Mouse (Mus musculus) cerebellum, adult 9-11 months (tissue): ENCODE results near the gene E2f1.

ENCODE experiments used
- DNase-seq: peaks from one replicate; pipeline ENCODE4 v3.0.0; 2022

E2f1 gene

DNA sequence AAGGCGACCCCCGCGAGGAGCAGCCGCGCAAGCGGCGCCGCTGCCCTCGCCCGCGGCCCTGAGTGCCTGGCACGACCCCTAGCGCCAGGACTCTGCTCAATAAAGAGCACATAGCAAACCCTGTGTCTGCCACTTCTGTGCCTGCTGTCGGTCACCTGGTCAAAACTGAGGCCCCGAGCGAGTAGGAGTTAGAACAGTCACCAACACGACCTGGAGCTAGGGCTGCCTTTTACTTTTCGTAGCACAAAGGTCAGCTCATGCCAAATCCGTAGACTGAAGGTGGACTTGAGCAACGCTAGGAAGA, 19.9 kb downstream of the E2f1 start:
- no peak for DNase-seq

DNA sequence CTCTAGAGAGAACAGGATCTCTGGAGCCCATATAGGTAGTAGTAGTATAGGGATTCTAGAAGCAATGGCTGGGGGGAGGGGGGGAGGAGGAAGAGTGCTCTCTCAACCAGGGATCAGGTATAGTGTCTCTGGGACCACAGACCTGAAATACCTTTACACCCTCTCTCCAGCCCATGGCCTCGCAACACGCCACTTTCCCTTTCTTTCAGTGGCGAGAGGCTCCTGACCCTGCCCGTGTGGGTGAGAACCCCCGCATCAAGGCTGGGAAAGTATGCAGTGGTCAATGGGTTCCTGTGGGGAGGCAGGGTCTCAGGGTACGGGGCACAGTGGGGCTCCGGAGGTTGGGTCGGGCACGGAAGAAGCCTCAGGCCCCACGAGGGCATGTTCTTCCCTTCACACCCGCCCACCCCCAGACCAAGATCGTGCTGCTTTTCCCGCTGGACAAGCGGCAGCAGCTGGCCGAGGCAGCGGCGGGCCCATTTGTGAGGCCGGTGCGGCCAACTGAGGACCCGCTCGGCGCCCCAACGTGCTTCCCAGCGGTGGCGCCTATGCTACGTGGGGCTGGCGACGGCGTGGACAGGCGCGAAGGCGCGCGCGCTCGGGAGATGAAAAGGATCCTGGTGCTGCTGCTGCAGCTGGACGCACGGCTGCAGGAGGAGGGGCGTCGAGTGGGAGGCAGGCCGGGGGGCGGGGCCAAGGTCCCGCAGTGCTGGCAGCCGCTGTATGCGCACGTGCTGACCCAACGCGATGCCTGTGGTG, 20.4 kb downstream of the E2f1 start:
- DNase-seq: peak; percentile 39

DNA sequence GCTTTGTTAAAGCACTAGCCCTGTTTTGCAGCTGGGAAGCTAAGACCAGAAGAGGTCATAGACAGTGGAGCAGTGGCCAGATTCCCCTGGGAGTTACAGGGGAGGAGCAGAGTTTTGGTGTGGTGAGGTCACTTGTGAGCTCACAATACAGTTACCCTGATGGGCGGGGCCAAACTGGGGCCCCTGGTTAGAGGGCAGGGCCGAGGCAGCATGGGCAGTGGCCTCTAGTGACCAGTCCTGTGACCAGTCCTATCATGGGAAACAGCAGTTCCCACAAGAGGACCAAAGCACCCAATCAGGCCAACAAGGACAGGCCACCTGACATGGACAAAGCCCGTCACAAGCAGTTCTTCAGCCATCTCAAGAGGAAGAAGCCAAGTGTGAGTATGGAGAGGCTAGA, 21.0 kb downstream of the E2f1 start:
- peak; percentile 34 for DNase-seq

DNA sequence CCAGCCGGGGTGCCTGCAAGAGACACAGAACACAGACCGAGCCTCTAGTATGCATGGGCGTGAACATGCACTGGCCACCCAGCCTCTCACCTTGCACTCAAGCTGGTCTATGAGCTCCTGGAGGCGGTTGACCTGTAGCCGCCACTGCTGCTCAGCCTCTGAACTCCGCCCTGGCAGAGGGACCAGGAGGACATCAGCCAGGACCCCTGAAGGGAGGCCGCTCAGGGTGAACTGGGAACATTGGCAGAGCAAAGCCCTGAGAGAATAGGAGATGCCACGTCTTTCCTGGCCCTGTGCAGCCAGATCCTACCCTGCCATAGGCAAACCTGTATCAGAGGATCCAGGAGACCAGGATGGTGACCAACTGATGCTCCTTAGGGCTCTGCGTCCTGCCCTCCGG, 23.0 kb downstream of the E2f1 start, which contains the start of gene 1700003F12Rik:
Gene 1700003F12Rik, plus strand, starts transcription at position 375 of the 400 bp plus-strand sequence.
- DNase-seq: peak; percentile 23

DNA sequence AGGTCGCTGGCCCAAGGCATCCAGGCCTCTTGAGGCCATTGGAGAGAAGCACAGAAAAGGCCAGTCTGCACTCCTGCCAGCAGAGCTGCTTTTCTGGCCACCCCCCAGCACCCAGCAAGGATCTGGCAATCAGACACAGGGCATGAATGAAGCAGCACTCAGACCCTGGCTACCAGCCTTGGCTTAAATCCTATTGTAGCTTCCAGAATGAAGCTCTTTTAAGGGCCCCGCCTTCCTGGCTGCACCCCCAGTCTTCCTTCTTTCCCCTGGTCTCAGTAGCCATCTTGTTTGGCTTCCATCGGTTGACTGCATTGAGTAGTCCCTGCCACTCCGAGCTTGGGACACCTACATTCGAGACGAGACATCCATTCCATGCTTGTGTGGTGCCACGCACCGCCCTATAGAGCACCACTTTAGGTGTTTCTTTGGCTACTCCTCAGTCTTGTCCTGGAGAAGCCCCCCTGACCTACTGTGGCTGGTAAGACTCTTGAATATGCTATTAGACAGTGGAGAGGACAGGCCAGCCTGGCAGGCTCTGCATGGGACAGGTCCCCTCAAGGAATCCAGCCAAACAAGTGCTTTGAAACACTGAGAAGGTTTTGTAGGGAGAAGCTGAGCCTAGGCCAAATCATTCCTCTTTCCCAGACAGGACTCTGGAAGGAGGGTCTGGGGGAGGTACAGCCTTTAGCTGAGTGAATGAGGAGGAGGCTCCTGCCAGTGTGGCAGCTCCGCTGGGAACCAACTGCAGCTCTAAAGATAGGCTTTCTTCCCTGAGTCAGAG, 25.9 kb downstream of the E2f1 start:
- peak; percentile 98 for DNase-seq

DNA sequence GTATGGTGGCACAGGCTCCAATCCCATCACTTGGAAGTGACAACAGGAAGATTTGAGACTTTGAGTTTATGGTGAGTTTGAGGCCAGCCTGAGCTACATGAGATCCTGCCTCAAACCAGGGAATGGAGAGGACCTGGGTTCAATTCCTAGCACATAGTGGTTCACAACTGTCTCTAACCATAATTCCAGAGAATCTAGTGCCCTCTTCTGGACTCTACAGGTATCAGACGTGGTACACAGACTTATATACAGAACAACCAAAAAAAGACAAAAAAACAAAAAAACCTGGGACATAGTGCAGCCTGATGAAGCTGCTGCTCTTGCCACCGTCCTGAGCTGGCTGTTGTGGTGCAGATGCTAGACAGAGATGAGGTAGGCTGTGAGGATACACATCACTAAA, 28.1 kb downstream of the E2f1 start:
- DNase-seq: peak; percentile 6

DNA sequence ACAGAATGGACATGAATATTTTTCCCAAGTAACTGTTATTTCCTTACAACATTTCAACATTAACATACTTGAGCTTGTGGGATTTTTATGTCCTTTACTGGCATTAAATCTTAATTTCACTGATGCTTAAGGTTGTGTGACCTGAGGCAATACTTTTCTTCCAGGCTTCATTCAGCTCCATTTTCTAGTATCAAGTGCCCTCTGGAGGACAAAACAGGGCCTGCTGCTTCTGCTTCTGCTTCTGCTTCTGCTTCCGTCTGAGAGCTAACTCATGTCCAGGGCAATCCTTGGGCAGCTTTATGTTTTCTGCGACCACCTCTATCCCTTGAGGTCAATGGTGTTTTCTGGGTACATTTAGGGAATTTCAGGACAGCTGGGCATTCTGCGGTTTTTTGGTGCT, 30.0 kb downstream of the E2f1 start:
- peak; percentile 33 for DNase-seq

DNA sequence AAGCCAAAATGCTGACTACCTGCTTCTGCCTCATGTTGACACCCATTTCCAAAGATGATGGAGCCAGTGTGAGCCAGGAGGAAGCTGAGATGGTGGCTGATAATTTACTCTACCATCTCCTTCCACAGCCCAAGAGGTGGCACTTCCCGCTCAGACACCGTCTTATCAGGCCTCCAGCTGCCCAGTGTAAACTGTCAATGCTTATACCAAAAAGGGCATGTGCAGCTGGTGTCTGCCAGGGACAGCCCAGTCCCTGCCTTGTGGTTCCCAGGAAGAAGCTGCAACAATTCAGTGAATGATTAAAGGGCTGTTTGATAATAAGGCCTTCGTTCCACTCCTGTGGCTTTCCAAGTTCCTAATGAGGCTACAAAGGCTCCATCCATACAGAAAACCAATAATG, 31.0 kb downstream of the E2f1 start:
- DNase-seq: no peak

DNA sequence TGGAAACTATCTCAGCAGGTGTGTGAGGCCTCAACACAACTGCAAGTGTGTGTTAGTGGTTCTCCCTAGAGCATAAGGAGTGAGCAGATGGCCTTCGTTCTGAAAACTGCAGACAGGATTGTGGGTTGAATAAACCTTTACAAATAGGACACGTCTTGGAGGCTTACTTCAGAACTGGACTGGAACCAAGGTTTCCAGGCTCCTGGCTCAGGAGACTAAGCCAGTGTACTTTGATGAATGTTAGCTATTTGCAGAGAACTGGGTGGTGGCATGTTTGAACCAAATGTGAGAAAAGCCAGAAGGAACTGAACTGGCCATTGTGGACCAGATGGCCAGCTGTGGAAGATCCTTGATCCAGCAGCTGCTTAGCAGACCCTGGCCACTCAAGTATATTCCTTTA, 31.4 kb downstream of the E2f1 start:
- DNase-seq: peak; percentile 56

DNA sequence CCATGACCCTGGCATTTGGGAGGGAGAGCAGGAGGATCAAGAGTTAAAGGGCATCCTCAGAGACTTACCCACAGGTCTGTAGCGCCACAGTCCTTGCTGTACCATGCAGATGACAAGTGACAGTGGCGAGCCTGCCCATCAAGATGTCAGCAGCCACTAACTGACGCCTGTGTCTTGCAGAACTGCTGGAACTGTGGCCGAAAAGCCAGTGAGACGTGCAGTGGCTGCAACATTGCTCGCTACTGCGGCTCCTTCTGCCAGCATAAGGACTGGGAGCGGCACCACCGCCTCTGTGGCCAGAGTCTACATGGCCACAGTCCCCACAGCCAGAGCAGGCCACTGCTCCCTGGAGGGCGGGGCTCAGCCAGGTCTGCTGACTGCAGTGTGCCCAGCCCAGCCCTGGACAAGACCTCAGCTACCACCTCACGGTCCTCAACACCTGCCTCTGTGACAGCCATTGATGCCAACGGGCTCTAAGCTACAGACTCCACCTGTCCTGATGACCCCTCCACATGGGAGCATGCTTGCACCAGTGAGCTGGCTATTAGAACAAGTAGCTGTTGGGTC, 34.9 kb downstream of the E2f1 start:
- DNase-seq: no peak

DNA sequence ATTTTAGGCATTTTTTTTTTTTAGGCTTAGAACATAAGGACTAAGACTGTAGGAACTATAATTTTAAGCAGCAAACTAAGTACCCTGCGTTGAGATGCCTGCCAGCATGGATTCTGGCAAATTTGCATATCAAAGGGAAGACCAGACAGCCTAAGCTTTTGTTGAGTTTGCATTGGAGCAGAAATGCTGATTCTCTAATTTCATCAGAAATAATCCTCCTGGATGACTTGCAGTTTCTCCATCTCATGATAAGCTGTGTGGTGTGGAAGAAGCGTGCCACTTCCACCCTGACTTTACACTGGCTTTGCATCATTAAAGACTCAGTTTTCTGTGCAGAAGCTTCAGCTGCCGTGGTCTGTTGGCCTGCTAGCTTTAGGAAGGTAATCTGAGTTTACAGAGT, 36.8 kb downstream of the E2f1 start:
- DNase-seq: no peak

DNA sequence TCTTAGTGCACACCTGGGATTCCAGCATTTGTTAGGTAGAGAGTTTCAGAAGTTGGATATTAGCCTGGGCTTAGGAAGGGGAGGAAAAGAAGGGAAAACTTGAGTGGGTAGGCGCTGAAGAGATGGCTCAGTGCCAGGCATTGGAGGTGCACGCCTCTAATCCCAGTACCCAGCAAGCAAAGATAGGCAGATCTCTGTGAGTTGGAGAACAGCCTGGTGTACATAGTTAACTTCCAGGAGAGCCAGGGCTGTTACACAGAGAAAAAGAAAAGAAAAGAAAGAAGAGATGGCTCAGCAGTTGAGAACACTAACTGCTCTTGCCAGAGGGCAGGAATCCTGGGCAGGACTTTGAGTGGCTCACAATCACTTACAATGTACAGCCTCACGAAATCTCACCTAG, 43.2 kb downstream of the E2f1 start:
- DNase-seq: no peak

DNA sequence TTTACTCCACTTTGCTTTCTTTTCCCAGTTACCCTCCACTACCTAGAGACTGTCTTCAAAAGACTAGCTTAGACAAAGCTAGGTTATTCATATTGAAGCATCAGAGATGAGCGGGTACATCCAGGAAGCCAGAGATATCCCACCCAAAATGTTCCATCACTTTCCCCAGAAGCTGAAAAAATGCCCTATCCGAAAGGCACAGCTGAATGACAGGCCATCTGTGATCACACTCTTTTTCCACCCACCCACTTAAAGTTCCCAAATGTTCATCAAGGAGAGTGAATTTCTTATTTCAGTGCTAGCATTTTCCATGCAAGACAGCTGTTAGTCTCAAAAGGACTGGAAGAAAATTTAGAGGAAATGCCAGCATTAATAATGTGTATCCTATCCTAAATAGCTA, 44.4 kb downstream of the E2f1 start:
- no peak for DNase-seq

DNA sequence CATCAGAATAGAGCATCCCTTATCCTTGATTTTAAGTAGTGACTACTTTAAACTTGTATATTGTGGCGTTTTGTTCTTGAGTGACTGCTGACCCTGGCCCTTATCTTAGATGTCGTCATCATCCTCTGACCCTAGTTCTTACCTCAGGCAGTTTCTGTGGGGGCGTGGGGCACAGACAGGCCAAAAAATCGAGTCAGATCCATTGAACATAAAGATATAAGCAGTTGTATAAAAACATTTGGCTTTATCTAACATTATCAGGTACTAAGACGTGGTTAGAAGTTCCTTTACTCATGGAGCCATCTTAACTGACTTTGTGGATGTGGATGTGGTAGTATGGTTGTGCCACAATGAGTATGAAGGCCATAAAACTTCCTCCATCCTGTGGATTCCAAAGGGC, 47.4 kb downstream of the E2f1 start:
- no peak for DNase-seq

DNA sequence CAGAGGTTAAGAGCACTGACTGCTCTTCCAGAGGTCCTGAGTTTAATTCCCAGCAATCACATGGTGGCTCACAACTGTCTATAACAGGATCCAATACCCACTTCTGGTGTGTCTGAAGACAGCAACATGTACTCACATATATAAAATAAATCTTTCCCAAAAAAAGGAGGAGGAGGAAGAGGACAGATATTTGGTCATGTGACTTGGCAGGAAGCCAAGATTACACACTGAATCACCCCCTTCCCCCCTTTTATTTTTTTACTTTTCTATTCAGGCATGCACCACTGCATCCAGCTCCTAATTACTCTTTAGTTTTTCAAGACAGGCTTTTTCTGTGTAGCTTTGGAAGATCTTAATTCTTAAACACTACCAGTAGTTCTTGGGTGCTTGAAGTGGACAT, 48.2 kb downstream of the E2f1 start:
- no peak for DNase-seq

DNA sequence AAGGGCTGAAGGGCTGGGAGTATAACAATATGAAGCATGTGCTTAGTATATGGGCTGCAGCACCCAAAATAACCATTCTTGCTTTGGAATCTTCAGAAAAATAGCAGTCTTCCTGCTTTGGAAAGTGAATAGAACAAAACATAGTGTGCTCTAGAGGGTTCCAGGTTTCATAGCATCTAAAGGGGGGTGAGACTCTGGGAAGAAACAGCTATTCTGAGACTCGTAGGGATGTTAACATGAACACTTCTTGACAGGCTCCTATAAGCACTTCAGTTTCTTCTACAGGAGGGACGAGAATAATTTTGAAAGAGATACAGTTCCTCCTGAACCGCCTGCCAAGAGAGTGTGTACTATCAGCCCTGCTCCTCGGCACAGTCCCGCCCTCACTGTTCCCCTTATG, 52.3 kb downstream of the E2f1 start:
- no peak for DNase-seq

DNA sequence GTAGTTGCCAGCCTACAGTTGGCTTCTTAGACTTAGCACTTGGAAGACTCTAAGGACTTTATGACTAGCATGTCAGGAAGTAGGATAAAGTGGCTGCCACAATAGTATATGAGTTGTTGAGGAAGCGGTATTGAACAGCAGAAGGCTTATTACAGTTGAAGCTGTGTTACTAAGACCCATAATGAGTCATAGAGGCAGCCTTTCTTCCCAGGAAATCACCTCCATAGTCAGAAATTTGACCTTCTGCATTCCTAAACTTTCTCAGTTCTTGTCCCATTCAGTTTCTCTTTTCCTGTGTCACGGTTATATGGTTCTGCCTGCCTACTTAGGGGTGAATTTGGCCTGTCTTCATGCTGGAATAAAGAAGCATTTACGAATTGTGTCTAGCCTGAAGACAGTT, 52.7 kb downstream of the E2f1 start:
- DNase-seq: no peak

DNA sequence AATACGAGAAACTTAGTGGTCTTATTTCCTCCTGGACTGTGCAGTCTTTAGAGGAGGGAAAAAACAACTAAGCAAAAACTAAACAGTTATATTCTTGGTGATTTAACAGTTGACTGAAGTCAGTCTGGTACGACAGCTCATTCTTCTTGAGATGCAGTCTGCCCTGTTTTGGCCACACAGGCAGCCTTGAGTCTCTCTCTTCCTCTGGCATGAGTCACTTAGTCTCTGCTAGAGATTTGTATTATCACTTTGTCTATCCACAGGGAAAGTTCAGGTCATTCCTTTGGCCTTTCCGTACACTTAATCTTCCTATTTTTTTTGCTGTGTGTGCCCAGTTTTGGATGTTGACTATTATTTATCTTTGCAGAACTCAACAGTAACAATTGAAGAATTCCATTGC, 59.6 kb downstream of the E2f1 start:
- no peak for DNase-seq
